Mouse (Mus musculus): ENCODE measurements around the gene Olfr1338.
A peak's percentile ranks its signal among the peaks of the same experiment; 100 is the strongest.

Gene Olfr1338

GRCm38 (mm10) chr4:118758637-118759036 lies at the start of gene Olfr1338:
TSS of gene Olfr1338 (minus strand) at chr4:118758737.
- no peak for DNase-seq

DNA sequence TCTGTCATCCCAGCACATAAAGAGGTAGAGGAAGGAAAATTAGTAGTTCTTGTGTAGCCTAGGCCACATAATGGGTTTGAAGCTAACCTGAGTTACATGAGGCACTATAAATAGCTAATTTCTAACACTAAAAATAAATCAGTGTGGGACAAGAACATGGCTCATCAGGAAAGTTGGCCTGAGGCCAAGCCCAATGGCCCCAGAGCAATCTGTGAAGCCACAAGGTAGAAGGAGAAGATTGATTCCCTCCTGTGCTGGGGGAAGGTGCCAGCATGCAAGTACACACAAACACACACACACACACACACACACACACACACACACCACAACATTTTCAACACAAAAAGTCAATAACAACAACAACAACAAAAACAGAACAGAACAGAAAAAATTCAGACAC lies 34.3 kb upstream of the Olfr1338 start:
- DNase-seq, result peak; percentile 8

GRCm38 (mm10) chr4:118782486-118782885 lies 23.9 kb upstream of the Olfr1338 start, which contains the start of gene Olfr1337:
TSS of gene Olfr1337 (minus strand) at chr4:118782586.
- DNase-seq, result no peak

DNA sequence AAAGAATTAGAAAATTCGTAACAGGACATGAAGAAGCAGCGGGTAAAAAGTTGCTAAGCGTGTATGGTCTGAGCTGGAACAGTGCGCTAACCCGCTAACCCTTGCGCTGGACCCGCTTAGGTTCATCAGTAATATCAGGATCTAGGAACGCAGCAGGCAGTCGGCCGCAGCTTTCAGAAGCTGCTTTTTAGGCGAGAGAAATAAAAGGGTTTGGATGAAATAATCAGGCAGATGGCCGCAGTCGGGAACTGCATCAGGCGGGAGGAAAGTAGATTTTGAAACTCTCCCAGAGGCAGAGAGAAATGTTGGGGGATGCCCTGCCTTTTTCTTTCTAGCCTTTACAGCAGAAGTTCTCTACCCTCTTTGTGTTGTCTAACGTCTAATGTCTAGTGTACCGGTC lies 16.7 kb downstream of the Olfr1338 start:
- DNase-seq, result peak; percentile 4 to 7

DNA sequence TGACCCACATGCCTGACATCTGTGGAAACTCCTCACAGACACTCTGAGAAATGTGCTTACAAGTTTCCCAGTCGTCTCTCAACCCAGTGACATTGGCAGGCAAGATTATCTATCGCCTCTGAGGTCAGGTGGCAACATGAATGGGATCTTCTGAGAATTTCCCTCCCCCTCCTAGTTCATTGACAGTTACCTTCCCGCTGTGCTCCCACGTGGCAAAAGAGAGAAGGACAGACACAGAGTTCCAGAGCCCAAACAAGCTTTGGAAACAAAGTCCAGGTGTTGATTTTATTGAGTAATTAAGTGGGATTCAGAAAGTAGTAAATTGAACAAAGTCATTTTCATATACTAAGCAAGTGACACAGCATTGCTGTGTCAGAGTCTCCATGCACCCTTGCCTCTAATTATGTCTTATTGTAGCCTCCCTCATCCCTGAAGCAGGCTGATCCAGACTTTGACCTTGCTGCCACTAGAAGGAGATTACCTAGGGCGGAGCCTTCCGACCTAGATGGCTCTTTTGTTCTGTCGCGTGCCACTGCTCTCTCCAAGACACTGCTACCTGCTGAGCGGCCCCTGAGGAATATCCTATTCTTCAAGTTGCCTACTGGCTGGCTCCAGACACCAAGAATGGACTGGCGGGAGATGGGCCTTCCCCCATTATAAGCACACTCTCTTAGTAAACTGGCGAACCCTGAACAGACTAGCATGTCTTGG lies 17.4 kb downstream of the Olfr1338 start:
- DNase-seq, result no peak

DNA sequence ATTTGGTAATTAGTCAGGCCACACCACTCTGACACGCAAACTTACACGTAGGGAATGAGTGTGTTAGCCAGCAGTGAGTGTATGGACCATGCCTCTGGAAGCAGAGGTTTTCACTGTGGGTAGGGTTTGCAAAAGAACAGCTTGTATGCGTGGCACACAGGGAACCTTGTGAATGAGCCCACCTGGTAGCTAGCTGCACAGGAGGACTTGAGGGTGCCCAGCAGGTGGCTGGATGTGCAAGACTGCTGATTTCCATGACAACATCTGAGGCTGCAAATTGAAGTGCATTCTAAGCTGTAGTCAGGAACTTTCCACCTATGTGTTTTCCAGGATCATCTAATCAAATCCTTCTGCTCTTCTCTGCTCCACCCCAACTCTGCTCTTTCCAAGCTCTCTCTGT lies 19.0 kb downstream of the Olfr1338 start:
- no peak for DNase-seq

DNA sequence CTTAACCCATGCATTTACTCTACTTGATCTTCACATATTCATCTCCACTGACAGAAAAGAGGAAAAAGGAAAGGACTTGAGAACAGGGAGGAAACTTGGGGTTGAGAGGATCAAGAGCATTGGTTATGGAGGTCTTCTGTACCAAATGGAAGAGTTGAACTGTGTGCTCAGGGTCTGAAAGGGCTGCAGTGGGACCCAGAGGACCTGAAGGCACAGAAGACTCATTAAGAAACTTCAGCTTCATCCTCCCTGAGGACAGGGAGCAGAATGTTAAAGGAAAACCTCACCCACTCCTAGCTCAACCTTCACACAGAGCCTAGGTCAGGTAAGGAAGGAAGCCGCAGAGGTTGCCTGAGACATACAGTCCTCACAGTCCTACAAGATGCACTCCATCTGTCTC lies 26.7 kb downstream of the Olfr1338 start, which contains the start of gene Olfr1339:
Gene Olfr1339, plus strand, starts transcription at position 301 of the 400 bp plus-strand sequence.
- no peak for DNase-seq

DNA sequence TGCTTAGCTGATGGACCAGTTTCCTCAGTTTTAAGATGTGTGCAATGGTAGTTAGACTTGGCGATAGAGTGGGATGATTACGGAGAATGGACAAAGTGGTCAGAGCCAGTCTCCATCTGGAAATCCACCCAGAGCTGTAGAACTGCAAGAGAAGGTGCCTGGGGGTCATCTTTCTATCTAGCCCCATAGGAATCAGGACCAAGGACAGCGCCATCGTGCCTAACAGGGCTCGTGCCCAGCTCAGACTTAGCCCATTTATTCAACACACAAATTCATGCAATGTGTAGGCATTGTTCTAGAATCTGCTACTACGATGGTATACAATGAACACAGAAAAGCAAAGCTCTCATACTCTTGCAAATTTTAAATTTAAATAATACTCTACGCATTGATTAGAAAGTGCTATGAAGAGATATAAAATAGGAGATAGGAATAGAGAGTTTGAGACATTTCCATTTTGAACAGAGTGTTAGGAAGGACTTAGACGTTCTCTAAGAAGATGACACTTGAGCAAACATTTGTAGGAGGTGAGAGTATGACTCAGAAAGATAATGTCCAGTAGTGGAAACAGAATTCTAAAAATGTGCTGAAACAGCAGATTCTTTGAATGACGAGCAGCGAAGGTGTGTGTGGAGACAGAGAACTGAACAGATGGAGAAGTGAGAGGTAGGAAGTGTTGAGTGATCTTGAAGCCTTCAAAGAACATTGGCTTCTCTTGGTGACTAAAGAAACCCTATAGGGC lies 36.6 kb downstream of the Olfr1338 start:
- DNase-seq, result no peak

- no peak for DNase-seq
Measured at GRCm38 (mm10) chr4:118719838-118720237, 38.7 kb downstream of the Olfr1338 start, which contains the start of gene Olfr1340. TSS of gene Olfr1340 (plus strand) at chr4:118720138.

- no peak for DNase-seq
Measured at GRCm38 (mm10) chr4:118711656-118712055, 46.9 kb downstream of the Olfr1338 start.

DNA sequence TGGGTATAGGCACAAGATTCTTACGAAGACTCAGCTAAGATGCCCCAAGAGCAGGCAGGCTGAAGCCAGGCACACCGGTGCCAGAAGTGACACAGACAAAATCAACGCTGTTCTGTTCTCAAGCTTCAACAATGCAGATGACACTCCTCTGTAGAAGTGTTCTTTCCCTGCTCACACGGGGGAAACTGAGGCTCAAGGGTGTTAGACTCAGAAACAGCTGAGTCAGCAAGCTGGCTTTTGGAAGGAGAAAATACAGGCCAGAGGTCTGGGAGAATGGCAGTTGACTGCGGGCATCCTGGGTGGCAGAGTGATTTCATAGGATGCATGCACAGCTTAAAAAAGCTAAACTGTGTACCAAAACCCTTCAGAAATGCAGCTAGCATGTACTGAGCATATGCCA lies 50.5 kb downstream of the Olfr1338 start:
- no peak for DNase-seq

- no peak for DNase-seq
Measured at GRCm38 (mm10) chr4:118703223-118703622, 55.3 kb downstream of the Olfr1338 start, which contains the start of gene Olfr1341. TSS of gene Olfr1341 (plus strand) at chr4:118703523.
